Mouse (Mus musculus): ENCODE data around the gene Tedc1. TPM values are rescaled to one million over a fixed set of nuclear protein-coding genes. Genes with fewer than 3 reads are reported as not detected.

Gene Tedc1
- total RNA-seq (2015): 3.6 and 3.7 TPM in 2 replicates
- 12.3 and 13.0 TPM in 2 replicates for total RNA-seq (2017)

DNA sequence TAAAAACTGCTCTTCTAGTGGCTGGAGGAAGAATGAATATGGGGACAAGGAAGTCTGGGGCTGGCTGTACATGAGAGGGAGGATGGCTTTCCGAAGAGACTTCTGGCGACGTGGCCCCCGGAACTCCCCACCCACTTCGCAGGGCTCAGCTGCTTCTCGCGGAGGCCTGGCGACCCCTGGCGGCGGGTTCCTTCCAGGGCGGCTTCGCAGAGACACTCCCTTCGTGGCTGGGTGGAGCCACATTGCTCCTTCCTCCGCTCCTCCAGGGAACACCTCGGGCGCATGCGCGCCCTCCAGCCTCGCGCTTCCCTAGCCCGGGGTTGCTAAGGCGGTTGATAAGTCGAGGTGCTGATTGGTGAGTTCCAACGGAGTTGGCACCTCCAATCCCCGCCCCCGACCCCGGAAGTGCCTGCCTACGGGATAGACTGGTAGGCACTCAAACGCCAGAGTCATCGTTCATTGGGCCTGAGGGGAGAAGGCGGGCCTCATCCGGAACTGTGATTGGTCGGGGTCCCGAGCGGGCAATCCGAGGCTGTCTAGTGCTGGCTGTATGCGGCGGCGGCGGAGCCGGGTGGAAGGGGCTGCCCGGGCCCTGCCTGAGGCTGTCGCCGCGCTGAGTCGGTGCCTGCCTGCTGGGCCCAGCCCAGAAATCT is at the start of gene Tedc1:
TSS of gene Tedc1 (plus strand) at position 535 of the 653 bp plus-strand sequence.
- peak; percentile 75 for ATAC-seq (ENCODE audit: poor library complexity, severe bottlenecking)

DNA sequence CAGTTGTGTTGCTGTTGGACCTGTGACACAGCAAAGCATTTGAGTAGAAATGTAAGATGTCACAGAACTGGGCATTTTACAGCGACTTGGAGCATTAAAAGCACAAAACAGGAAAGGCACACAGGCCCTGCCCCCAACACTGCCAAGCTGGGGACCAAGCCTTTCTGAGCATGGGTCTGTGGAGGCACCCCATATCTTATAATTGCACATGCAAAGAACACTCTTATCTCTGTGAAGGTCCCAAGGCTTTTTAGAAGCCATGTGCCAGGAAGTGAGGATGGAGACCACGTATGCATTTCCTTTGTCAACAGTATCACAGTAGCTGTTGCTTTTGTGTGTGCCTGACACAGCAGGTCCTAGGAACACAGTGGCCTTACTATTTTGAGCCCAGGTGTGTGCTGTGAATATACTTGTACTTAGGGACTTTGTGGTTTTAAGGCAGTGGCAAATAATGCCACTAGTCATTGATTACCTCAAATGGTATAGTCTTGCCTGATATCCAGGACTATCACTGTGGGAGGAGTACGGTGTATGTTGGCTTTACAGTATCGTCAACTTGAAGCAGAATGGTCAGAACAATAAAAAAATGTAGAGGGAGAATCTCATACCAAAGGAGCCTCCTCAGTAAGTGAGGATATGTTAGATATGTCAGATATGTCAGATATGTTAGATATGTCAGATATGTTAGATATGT is 48.6 kb upstream of the Tedc1 start:
- ATAC-seq (ENCODE audit: poor library complexity, severe bottlenecking): 0 out of 2 replicates have a peak, but pooled peaks have one; percentile 22

DNA sequence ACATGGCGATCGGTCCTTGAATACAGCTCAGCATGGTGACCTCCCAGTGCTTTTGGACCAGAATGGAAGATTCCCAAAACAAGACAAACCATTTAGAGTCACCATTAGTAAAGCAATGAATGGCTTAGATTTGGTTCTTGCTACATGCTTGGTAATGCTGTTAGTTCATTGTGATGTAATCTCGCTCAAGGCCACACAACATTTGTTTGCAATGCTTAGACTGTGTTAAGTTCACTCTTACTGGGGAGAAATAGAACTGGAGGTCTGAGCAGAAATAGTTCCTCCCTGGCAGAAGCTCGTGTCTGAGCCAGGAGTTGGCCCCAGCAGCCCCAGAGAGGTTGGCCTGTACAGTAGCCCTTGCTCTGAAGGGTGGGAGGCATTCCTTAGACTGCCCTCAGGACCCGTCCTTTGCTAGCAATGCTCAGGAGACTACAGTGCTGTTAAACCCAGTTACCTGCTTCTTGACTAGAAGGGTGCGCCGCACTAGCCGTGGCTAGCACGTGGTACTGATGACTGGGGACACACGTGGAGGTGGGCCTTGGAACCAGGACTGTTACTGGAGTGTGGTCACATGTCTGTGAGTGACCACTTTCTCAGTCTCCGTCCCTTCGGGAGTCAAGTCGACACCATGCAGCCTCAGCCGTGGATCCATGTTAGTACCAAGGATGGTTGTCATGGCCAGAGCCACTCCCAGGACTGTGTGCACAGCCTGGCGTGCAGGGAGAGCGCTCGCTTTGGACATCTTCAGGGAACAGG is 47.5 kb upstream of the Tedc1 start:
- ATAC-seq (ENCODE audit: poor library complexity, severe bottlenecking): no peak

DNA sequence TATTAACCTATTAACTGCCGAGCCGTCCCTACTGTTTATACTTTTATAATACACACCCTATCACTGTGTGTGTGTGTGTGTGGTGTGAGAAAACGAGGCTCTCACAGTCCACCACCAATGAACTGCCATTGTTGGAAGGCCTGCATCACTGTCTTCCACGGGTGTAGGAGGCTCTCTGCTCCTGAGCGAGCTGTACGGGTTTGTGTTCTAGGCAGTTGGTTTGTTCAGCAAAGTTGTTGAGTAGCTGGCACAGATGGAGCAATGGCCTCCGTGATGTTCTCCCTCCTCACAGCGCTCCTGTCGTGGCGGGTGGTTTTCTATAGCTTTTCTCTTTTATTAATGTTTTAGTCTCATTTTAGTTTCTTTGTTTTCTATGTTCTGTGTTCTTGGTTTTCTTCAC is 46.4 kb upstream of the Tedc1 start:
- ATAC-seq (ENCODE audit: poor library complexity, severe bottlenecking): no peak

DNA sequence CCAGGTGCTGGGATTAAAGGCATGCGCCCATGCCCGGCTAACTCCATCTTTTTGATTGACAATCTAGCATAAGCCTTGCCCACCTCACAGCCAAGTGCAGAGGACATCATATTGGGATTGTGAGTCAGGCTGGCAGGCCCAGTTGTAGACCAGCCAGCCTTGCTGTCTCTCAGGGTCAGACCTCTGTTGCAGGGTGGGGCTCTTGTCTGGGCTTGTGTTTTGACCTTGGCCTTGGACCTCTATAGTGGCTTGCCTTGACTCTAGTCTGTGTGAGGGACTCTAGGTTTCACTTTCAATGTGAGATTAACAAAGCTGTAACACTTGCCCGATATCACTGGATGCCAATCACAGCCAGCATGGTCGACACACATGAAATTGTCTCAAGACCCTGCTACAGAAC is 42.1 kb upstream of the Tedc1 start:
- no peak for ATAC-seq (ENCODE audit: poor library complexity, severe bottlenecking)

DNA sequence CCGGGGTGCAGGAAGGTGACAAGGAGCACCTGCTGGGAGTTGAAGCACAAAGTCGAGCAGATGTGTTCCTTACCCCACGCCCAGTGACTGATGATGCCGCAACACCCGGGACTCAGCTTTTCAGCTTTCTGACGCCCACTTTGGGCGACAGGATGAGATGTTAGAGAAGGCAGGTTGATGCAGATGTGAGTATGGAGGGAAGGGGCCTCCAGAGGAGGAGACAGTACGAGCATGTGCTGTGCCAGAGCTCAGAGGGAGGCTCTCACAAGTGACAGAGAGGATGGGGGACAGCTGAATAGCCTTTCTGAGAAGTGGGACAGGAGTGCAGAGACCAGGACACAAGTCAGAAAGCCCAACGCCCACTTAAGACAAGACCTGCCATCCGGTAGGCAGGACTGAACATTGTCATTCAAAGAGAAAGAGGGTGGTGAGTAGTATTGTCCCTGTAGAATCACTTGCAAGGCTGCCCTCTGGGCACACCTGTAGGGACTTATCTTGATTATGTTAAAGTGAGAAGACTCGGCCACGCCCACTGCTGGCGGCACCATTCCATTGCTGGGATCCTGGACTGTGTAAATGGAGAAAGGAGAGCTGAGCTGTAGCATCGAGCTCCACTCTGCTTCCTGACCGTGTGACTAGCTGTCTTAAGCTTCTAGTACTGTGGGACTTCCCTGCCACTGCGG is 41.2 kb upstream of the Tedc1 start:
- ATAC-seq (ENCODE audit: poor library complexity, severe bottlenecking): no peak

DNA sequence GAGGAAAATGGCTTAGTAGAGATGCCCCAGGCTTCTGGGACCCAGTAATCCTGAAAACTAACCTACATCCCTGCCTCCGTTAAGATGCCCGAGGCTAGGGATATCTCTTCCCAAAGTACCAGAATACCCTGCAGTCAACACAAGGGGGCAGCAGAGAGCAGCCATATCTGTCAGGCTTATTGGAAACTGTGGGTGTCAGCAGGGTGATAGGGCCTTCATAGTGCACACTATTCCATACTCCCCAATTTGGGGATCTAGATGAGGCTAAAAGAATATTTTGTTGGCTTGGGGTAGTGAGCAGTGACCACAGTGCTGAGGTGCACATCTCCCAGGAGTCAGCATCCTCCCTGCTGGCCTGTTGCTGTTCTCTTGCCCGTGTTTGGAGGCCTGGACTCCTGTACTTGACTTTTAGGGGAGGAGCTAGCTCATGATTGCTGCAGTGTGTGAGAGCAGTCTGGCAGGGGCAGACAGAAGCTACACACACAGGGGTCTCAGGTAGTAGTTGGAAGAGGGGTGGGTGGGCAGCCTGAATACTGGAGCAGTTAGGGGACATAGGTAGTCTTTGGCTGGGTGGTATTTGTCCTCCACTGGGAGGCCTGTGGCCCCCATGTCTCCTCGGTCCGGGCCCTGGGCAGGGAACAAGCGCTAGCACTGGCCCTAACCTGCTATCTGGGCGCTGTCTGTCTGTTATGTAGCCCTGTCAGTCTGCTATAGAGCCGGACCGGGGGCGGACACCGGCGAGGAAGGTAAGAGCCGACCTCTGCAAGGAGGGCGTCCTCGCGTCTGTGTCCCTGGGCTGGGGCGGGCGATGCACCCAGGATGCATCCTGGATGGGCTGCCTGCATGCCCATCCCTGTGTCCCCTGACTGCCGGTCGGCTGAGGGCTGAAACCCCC is 36.5 kb upstream of the Tedc1 start:
- peak; percentile 89 for ATAC-seq (ENCODE audit: poor library complexity, severe bottlenecking)

DNA sequence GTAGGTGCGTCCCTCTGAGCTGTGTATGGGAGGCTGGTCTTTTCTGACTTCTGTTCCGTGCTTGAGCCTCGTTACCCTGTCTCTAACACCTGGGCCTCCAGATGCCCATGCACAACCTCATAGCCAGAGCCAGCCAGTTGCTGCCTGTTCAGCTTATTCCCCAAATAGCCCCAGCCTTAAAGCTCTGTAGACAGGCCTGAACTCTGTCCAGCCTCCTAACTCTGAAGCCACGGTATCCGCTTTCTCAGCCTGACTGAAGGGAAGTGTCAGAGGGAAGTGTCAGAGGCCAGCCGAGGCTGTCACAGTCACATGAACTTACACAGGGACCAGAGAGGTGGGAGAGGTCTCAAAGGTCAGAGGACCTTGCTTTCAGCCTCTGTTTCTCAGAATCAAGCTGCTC is 31.5 kb upstream of the Tedc1 start:
- no peak for ATAC-seq (ENCODE audit: poor library complexity, severe bottlenecking)

DNA sequence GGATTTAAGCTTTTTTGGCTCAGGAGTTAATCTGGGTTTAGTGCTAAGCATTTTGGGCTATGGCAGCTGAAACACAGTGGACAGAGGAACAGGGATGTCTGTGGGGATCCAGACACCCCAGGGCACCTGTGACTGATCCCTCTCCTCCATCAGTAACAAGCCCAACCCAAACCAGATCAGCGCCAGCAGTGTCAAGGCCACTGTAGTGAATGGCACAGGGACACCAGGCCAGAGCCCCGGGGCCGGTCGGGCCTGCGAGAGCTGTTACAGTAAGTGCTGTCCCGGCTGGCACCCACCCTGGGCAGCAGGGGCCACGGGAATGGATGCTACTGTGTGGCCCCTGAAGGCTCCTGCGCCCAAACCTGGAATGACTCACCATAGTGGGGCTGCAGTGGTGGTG is 25.5 kb upstream of the Tedc1 start:
- no peak for ATAC-seq (ENCODE audit: poor library complexity, severe bottlenecking)

DNA sequence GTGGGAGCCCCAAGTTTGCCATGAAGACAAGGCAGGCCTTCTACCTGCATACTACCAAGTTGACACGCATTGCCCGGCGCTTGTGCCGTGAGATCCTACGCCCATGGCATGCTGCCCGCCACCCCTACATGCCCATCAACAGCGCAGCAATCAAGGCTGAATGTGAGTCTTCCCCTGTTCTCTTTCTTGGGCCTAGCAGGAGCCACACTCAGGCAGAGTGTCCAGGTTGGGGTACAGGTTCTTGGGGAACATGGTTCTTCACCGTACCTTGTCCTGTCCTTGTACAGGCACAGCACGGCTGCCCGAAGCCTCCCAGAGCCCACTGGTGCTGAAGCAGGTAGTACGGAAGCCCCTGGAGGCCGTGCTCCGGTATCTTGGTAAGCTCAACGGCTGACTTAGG is 24.6 kb upstream of the Tedc1 start:
- ATAC-seq (ENCODE audit: poor library complexity, severe bottlenecking): no peak

DNA sequence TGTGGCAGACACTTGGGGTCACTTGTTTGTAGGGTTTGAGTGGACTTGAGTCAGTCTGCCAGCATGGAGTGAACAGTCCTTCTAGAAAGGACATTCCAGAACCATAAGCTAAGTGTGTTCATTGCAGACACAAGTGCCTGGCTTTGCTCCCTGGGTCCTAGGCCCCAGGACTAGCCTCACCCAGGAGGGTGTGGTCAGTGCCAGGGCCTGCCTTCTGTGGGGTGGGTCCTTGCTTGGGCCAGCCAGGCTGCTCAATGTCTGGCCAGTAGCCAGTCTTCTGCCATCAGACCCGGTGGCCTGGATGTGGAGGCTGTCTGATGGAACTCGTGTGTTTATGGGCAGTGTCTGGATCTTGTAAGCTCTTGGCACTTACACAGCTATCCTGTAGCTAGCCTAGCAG is 23.7 kb upstream of the Tedc1 start:
- ATAC-seq (ENCODE audit: poor library complexity, severe bottlenecking): no peak

DNA sequence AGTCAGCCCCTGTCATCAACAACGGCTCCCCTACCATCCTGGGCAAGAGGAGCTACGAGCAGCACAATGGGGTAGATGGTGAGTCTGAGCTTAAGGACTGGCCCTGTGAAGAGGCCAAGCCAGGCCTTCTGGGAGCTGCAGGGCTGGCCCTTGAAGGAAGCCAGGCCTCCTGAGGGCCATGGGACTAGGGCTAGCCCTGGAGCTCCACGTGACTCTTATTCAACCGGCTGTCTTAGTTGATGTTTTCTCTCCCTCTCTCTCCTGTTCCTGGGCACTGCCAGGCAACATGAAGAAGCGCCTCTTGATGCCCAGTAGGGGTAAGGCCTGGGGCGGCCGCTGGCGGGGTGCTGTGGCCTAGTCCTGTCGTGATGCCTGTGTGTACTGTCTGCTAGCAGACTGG is 23.0 kb upstream of the Tedc1 start:
- ATAC-seq (ENCODE audit: poor library complexity, severe bottlenecking): no peak

DNA sequence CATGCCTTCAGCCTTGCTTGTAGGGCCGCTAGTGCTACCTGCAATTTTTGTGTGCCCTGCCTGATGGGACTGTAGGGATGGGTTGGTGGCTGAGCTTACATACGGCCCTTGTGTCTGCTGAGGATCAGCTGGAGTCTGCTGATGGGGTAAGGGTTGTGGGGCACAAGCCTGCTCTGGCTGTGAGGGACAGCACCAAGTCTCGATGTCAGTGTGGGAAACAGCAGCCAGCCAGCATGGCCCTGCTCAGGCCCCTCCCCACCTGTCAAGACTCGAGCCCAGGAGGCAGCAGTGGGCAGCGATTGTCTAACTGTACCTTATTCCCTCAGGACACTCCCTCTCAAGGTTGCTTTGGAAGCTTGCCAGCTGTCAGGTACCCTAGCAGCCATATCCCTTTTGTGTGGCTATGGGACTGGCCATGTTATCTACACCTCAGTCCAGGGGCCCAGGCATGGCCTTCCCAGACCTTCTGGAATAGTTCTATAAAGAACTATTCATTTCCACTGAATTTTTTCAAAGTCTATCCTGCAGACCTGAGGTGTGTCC is 22.3 kb upstream of the Tedc1 start:
- ATAC-seq (ENCODE audit: poor library complexity, severe bottlenecking): no peak

DNA sequence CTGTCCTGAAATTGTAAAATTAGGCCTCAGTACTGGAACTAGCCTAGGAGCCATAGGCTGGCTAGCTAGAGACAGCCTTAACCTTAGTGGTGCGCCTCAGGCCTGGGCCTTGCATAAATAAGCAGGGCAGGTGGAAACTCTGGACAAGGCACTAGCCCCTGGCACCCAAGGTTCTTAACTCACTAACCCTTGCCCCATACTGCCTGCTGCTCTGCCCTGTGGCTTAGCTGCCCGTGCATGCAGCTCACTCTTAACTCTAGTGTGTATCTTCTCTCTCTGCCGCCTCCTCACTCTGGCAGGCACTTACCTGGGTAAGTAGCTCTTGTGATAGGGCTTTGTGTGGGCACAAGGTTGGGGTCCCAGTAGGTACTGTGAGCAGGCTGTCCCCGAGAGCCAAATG is 21.7 kb upstream of the Tedc1 start:
- no peak for ATAC-seq (ENCODE audit: poor library complexity, severe bottlenecking)

DNA sequence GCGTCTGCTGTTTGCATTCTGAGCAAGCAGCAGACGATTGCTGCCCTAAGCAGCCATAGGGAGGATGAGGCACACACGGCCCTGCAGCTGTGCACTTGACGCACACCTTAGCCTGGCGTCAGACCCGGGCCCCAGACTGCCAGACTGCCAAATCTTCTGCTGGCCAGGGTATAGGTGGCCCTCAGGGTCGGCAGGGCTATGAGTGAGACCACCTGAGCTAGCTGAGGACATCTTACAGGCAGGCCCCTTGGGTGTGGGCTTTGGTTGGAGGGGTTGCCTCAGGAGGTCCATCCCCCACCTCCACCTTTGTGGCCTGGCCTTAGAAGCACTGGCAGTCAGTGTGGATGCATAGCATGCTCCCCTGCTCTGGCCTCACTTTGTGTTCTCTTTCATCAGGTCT is 20.8 kb upstream of the Tedc1 start:
- ATAC-seq (ENCODE audit: poor library complexity, severe bottlenecking): no peak

DNA sequence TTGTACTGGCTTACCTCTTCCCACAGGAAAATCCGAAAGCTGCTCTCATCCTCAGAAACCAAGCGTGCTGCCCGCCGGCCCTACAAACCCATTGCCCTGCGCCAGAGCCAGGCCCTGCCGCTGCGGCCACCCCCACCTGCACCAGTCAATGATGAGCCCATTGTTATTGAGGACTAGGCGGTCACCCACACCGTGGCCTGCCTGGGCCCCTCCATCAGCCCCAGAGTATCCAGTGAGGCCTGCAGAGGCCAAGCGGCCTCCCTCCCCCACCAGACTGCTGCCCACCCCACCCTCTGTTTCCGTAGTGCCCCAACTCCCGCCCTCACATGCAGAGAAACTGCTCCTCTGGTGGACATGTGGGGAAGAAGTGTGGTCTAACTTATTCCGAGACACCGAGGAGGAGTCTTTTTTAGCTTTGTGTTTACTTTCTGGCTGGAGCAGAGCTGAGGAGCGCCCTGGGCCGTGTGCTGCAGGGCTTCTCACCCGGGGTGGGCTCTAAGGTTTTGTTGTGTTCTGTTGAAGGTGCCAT is 19.7 kb upstream of the Tedc1 start:
- no peak for ATAC-seq (ENCODE audit: poor library complexity, severe bottlenecking)

DNA sequence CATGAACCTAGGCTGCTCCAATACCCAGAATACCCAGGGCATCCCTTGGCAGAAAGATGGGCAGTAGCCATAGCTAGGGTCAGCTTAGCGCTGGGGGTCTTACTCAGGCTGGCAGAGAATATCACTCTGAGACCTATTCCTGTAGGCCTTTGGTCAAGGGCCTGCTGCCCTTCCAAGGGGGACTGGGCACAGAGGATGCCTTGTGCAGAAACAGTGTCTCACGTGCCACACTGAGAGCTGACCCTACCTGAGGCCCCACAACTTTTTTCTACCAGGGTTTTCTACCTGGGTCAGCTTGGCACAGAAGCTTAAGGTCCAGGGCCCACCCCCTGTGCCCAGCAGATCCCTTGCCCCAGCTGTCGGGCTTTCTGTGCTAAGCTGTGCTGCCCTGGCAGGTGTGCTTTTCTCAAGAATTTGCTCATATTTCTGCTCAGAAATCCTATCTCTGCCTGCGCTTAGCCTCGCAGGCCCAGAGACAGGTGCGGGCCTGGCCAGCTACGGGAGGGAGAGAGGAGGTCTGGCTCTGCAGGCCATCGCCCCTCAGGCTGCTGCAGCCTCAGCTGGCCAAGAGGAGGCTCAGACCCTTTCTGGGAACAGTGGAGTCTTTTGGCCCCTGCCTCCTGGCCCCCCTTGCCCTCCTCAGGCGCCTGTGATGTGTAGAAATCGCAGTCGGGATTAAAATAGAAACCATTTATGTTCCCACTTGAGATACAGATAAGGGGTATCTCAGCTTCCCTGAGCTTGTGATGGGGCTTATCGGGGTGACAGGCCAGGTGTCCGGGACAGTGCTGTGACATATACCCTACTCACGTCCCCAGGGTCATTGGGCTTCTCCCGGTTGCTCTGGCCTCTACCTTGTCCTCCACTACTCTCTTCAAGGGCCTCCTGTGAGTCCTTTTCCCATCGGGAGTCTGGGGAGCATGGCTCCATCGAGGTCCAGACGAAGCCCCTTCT is 18.7 kb upstream of the Tedc1 start:
- ATAC-seq (ENCODE audit: poor library complexity, severe bottlenecking): no peak

DNA sequence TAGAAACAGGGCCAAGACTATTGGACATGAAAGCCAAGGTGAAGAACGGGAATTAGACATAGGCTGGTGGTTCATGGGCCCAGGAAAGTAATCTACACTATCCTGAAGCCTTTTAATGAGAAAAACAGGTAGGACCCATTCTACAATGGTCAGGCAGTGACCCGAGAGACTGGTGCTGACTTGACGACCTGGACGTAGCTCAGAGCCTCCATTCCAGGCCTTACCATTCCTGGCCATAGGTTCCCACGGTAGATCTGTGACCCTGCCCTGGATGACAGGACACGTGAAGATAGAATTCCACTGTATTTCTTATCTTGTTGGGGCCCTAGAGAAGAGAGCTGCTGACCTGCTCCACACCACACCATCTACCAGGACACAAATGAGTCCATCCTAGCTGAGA is 17.9 kb upstream of the Tedc1 start:
- no peak for ATAC-seq (ENCODE audit: poor library complexity, severe bottlenecking)
